ENCODE assay signal across 20 mouse cellular contexts in the genomic region with DNA sequence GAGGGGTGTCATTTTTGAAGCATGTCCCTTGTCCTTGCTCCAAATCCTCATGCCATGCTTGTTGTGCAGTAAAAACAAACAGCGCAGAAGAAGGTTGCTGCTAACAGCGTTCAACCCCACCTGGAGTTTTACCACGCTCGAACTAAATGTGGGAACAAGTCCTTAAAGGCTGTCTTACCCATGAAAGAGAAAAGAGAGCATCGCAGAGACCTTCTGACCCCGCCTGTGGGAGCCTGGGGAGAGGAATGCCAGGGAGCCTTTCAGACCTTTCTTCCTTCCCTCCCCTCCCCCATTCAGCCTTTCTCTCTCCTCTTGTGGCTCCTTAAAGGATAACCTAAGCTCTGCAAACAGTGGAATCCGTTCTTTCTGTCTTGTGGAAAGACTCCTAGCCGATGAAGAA. TPM values are rescaled to one million over a fixed set of nuclear protein-coding genes. Genes with fewer than 3 reads are reported as not detected.
A peak's percentile ranks its signal among the peaks of the same experiment; 100 is the strongest.
DNase-seq lines count a peak whose midpoint lies in the region; ATAC-seq and TF ChIP-seq lines count a peak whose summit lies in the region.
"Had no signal": no experiment of that assay in that cellular context is flagged by ENCODE, and none has a peak within 500 bp of the region (broad histone marks: within the 10 kb centered on the region; RNA-seq: fewer than 3 reads in every experiment).

No protein-coding gene starts in this region.

- H3K36me3 ChIP-seq in midbrain, embryonic 11.5 days (ENCODE audit: control insufficient read depth, insufficient read depth, low read length), result no peaks in the 10 kb centered on the region
- no peaks in the 10 kb centered on the region for H3K36me3 ChIP-seq in midbrain, embryonic 15.5 days (replicated peaks)
- H3K36me3 ChIP-seq in forebrain, postnatal 0 days (ENCODE audit: insufficient read depth), result no peaks in the 10 kb centered on the region
- H3K36me3 ChIP-seq: heart, embryonic 13.5 days; stomach, embryonic 15.5 days had no signal

- H3K9ac ChIP-seq in midbrain, embryonic 11.5 days (ENCODE audit: low read length), result no peak overlapping the region
- H3K9ac ChIP-seq in midbrain, embryonic 15.5 days, result no peak overlapping the region
- H3K9ac ChIP-seq in forebrain, postnatal 0 days, result no peak overlapping the region
- H3K9ac ChIP-seq: heart, embryonic 13.5 days; stomach, embryonic 15.5 days had no signal

- H3K9me3 ChIP-seq in midbrain, embryonic 11.5 days (ENCODE audit: control insufficient read depth, low read length), result no peaks in the 10 kb centered on the region
- no peaks in the 10 kb centered on the region for H3K9me3 ChIP-seq in midbrain, embryonic 15.5 days
- no peaks in the 10 kb centered on the region for H3K9me3 ChIP-seq in forebrain, postnatal 0 days (ENCODE audit: low read length)
- H3K9me3 ChIP-seq: heart, embryonic 13.5 days; stomach, embryonic 15.5 days had no signal

- no peak for ATAC-seq in midbrain, embryonic 11.5 days (ENCODE audit: low FRiP score)
- no peak for ATAC-seq in midbrain, embryonic 15.5 days (replicated peaks)
- no peak for ATAC-seq in forebrain, postnatal 0 days
- ATAC-seq: activated CD4-positive, CD25-positive, alpha-beta regulatory T cell, adult 4 months; forebrain, embryonic 16.5 days; inflammation-experienced regulatory T-cells, adult 6 months had no signal

- peaks cover 6% of the 10 kb centered on the region; the same call in 1 of the 2 replicates for H3K4me1 ChIP-seq in midbrain, embryonic 11.5 days (ENCODE audit: control insufficient read depth, insufficient read depth, low read length)
- H3K4me1 ChIP-seq in midbrain, embryonic 15.5 days, result peaks cover 8% of the 10 kb centered on the region; the same call in 1 of the 2 replicates
- H3K4me1 ChIP-seq in forebrain, postnatal 0 days (ENCODE audit: insufficient read depth), result no peaks in the 10 kb centered on the region
- H3K4me1 ChIP-seq: heart, embryonic 13.5 days; stomach, embryonic 15.5 days had no signal

- 0 out of 2 replicates have a peak overlapping the region, but pooled peaks have one; percentile 9 for H3K27ac ChIP-seq in midbrain, embryonic 11.5 days (ENCODE audit: low read depth, low read length)
- no peak overlapping the region for H3K27ac ChIP-seq in midbrain, embryonic 15.5 days
- no peak overlapping the region for H3K27ac ChIP-seq in forebrain, postnatal 0 days (ENCODE audit: low read depth, low read length)
- H3K27ac ChIP-seq: heart, embryonic 13.5 days; macrophage; stomach, embryonic 15.5 days had no signal

- TF ChIP-seq CTCF in forebrain, postnatal 0 days (IDR thresholded peaks at IDR 0.05; ENCODE audit: low read depth), result no peak

- peak overlapping the region; percentile 11; the same call in 1 of the 2 replicates for H3K4me2 ChIP-seq in midbrain, embryonic 11.5 days
- H3K4me2 ChIP-seq in midbrain, embryonic 15.5 days, result no peak overlapping the region
- H3K4me2 ChIP-seq in forebrain, postnatal 0 days (ENCODE audit: low read depth), result no peak overlapping the region
- H3K4me2 ChIP-seq: heart, embryonic 13.5 days; stomach, embryonic 15.5 days had no signal

- H3K27me3 ChIP-seq in midbrain, embryonic 11.5 days (ENCODE audit: control insufficient read depth, insufficient read depth, low read length), result no peaks in the 10 kb centered on the region
- no peaks in the 10 kb centered on the region for H3K27me3 ChIP-seq in midbrain, embryonic 15.5 days (replicated peaks)
- no peaks in the 10 kb centered on the region for H3K27me3 ChIP-seq in forebrain, postnatal 0 days (ENCODE audit: insufficient read depth, low read length)
- H3K27me3 ChIP-seq: stomach, embryonic 15.5 days had no signal

- WGBS in midbrain, embryonic 11.5 days, result 12% methylated on average over 8 of the region's 8 CpGs
- 25% methylated on average over 8 of the region's 8 CpGs for WGBS in midbrain, embryonic 15.5 days
- 31% methylated on average over 8 of the region's 8 CpGs for whole genome bisulfite sequencing in forebrain, postnatal 0 days

- no peak overlapping the region for H3K4me3 ChIP-seq in midbrain, embryonic 11.5 days (ENCODE audit: low read depth, low read length)
- no peak overlapping the region for H3K4me3 ChIP-seq in midbrain, embryonic 15.5 days
- no peak overlapping the region for H3K4me3 ChIP-seq in forebrain, postnatal 0 days (ENCODE audit: low read depth, low read length)
- H3K4me3 ChIP-seq: heart, embryonic 13.5 days; stomach, embryonic 15.5 days had no signal

- peak; percentile 89 for DNase-seq in midbrain, embryonic 11.5 days (ENCODE audit: low spot score, missing footprints)
- peak; percentile 68 for DNase-seq in ES-CJ7 (ENCODE audit: low read depth, low spot score)
- DNase-seq in ZHBTc4 (ENCODE audit: low read depth, low spot score), result peak; percentile 72
- peak; percentile 41 for DNase-seq in mesoderm, embryonic 11.5 days (ENCODE audit: low read depth, low spot score)
- no peak for DNase-seq in forebrain, postnatal 0 days
- DNase-seq in ovary, adult 18-20 months (ENCODE audit: low spot score), result no peak
- DNase-seq: cerebellum, adult 9-10 months; heart, postnatal 36 days; lung, adult 18-20 months; right cerebral cortex, postnatal 14 days had no signal

RNA-seq across cellular contexts. Expression of a gene that starts 4.8 kb away (rescaled TPM):
- 8.6 and 9.5 TPM in 2 replicates for polyA plus RNA-seq in midbrain, embryonic 11.5 days (2014; fragmentation: Nextera tagmentation; extraction: Ambion mirVana)
- 5.8 and 7.9 TPM in 2 replicates for polyA plus RNA-seq in midbrain, embryonic 15.5 days (2015; fragmentation: Nextera tagmentation; extraction: Ambion mirVana)
- 3.2 and 3.4 TPM in 2 replicates for total RNA-seq in forebrain, postnatal 0 days (2014; rRNA removed)
- 2.7 and 3.3 TPM in 2 replicates for polyA plus RNA-seq in forebrain, postnatal 0 days (2015; fragmentation: Nextera tagmentation; extraction: Ambion mirVana)
- total RNA-seq: granulocyte monocyte progenitor cell, adult 5-6 weeks had no signal
- polyA plus RNA-seq: activated CD4-positive, CD25-positive, alpha-beta regulatory T cell, adult 4 months; inflammation-experienced regulatory T-cells, adult 6 months; liver, adult 2 months; macrophage; spleen, adult 2 months had no signal

Comparison
In these comparisons a context has a peak if more than half of its experiments do, and no peak if none do; other contexts are left out.
1. DNase-seq: peak in midbrain, embryonic 11.5 days (single experiment), ES-CJ7 (single experiment), ZHBTc4 (single experiment) and mesoderm, embryonic 11.5 days (single experiment); none in forebrain, postnatal 0 days (single experiment) and ovary, adult 18-20 months (single experiment).